Mouse (Mus musculus) cerebellum, adult 9-10 months (tissue): ENCODE data around the gene Zbtb16.
A peak's percentile ranks its signal among the peaks of the same experiment; 100 is the strongest.

Source experiments
- DNase-seq: peaks from one replicate; pipeline ENCODE4 v3.0.0; 2022

Gene Zbtb16

DNA sequence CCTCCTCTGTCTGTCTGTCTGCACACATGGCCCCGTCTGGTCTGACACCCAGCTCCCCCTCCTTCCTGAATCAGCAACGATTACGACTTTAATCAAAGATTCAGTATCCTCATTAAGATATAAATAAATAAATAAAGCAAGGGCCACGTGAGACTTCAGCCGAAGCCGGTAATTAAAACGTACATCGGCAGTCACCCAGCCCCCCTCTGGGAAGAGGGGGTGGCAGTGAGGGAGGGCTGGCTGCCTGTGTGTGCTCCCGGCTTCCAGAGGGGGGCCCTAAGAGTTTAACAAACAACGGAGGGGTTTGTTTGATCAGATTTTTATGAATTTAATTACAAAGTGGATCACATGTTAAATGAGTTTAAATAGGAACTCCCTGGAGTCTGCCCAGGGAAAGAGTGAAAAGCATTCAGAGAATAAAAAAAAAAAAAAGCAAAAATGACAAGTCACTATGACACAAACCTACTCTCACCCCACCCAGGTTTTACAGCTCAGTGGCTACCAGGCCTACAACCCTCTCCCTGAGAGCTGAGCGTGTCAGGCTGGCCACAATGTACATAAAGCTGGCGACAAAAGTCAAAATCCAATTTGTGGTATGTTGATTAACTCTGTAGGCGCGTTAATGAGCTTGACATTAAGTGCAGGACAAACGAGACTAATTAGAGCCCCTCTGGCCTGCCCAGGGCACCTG lies 173.5 kb downstream of the Zbtb16 start:
- DNase-seq = no peak

DNA sequence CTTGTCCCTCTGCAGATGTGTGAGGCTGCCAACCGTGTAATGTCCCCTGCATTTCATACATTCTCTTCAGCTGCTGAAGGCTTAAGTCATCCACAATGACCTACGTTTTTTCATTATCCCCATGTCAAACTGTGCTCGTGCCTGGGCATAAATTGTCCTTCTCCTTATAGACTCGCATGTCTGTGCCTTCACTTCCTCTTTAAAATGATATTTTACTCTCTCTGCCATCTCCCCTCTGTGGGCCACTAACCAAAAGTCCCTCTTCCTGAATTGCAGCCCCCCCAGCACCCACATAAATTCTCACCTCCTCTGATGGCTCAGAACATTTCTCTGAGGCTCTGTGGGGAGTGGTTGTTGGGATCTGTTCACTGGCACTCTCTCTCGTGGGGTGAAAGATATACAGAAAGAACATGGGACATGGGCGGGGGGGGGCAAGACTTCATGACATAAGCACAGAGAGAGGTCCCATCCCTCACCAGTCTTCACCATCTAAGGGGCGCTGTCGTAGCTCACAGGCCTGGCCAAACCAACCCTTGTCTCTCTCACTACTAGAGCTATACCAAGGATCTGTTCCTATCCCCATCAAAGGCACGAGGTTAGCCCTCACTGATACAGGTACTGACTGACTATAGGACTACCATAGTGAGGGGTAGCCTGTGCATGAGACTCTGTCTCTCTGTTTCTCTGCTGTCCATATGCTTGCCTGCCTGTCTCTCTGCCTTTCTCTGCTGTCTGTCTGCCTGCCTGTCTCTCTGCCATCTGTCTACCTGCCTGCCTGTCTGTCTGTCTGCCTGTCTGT lies 174.6 kb downstream of the Zbtb16 start:
- no peak for DNase-seq

DNA sequence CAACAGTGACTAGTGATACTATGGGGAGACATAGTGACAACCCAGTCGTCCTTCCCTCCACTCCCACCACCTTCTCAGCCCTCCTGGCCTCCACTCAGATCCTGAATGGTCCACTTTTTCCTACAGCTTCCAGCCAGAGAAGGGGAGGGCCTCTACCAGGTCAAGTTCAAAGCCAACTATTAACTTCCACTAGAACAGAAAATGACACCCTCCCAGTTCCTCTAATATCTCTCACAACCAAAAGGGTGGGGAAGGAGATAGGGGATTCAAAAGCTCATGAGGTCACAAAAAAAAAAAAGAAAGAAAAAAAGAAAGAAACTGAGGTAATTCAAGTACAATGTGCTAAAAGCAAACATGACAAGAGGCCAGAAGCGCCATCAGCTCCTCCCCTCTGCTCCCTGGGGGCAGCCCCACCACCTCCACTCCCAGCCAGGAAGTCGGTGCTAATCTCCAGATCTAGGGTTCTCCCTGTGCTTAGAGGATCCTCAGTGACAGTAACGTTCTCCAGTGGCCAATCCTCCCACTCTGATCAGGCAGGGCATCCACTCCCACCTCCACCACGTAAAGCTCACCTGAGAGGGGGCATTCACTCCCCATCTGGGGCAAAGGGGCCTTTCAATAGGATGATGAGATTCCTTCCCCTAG lies 180.4 kb downstream of the Zbtb16 start:
- DNase-seq = no peak

DNA sequence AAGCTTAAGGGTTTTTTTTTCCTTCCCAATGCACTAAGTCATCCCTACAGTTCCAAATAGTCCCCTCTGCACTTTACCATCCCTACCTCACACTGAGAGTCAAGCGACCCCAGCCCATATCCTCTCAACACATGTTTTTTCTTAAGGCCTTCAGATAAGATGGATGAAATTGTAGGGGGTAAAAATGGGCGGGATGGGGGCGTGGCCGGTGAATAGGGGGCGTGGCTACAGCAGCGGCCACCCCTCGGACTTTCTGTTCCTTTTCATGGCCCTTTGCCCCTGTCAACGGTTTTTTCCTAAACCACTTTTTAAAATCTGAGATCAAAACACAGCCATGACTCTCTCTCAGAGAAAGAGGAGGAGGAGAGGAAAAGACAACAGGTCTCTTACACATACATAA lies 181.3 kb downstream of the Zbtb16 start:
- DNase-seq = no peak

DNA sequence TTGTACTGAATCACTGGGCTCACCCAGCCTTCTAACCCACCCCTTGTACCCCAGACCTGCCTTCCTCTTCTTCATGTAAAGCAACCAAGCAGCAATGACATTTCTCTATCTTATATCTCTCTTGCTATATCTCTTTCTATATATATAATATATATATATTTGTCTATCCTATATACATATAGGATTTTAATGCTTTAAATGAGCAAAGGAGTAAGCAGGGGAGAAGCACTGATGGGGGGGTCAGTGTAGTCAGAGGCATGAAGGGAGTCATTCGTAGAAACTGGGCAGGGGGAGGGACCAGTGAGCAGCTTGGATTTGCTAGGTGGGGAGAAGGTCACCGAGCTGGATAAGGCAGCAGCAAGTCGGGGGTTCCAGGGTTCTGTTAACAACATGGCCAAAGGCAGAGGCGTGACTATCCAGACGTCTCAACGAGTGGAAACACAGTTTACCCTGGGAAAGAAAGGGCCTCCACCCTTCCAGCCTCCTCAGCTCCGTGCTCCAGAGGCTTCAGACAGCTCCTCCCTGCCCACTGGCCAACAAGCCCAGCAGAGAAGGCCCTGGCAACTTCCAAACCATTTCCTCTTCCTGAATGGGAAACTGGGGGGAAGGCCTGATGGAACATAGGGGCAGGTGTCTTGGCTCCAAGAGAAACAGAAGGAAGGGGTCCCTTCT lies 182.5 kb downstream of the Zbtb16 start:
- DNase-seq = no peak

DNA sequence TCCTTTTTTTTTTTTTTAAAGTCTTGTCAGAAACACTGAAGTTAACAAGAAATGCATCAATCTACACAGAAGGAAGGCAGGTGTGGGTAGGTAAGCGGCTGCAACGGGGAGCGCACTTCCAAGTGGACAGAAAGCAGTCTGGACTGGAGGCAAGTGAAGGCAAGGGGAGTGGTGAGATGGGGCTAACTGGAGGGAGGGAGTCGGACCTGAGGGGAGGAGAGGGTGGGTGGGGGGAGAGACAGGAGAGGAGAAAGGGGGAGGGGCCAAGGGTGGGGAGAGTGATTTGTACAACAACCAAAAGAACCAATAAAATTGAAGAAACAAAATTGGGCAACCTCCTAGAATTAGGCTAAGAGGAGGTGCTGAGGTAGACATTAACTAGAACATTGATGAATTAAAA lies 184.0 kb downstream of the Zbtb16 start:
- no peak for DNase-seq

DNA sequence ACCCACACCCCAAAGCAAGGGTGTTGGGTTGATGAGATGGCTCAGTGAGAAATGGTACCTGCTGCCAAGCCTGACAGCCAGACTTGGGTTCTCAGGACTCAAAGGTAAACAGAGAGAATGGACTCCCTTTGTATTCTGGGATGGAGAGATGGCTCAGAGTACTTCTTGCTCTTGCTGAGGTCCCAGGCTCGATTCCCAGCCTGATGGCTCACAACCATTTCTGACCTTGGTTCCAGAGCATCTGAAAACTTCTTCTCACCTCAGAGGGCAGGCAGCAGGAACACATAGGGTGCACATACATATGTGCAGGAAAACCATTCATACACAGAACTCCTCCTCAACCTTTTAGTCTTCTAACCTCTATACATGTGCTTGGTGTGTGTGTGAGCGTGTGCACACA lies 185.2 kb downstream of the Zbtb16 start:
- DNase-seq = no peak

DNA sequence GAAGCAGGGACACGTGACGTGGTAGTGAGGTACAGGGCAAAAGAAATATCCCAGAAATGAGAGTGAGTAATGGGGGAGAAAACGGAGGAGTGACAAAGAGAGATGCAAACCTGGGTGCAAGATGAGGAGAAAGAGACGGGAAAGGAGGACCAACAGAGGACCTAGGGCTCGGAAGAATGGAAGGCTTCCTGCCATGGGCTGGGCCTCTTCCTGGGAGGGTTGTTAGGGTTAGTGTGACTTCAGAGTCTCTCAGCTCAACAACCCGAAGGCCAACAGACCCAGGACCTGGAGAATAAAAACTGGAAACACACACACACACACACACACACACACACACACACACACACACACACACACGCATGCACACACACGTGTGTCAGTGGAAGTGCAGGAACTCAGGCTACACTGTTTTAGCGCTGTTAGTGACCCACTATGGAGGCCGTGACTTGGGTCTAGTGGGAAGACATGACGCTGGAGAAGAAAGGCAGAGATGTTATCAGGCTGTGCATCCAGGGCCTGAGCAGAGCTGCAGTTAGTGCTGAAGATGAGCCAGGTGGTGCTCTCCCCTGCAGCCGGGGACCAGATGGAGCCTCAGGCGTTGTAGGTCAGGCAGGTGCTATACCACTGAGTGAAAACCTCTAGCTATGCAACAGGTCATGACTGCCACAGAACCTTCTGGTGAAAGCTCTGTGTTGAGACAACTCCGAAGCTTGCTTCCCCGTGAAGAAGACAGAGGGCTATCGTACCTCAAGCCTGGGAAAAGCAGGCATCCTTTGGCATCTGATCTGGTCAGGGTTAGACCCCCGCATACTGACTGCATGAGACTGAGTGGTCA lies 186.0 kb downstream of the Zbtb16 start:
- DNase-seq = peak; percentile 67

DNA sequence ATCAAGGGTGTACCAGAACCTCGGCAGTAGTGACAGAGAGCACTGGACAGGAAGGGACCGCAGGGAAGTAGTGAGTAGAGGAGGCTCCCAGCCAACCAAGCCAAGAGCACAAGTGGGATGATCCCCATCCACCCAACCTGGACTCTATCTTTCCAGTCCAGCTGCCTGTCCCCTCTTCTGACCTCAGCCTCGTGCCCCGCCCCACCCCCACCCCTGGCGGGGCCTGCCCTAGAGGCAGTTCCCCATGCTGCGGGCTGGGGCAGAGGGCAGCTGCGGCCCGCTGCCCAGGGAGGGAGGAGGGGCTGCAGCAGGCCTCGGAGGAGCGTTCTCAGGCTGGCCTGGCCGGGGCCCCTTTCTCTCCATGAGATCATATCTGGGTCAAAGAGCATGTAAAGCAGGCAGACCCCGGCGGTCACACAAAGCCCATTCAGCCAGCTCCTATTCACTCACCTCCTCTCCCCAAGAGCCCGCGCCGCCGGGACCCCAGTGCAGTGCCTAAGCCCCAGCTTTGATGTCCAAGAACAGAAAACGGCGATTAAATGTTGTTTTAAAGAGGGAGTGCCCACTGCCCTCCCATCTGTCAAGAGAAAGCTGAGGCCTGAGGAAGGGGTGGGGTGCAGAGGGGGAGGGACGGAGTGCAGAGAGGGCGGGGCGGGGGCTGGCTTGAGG lies 186.8 kb downstream of the Zbtb16 start:
- no peak for DNase-seq

DNA sequence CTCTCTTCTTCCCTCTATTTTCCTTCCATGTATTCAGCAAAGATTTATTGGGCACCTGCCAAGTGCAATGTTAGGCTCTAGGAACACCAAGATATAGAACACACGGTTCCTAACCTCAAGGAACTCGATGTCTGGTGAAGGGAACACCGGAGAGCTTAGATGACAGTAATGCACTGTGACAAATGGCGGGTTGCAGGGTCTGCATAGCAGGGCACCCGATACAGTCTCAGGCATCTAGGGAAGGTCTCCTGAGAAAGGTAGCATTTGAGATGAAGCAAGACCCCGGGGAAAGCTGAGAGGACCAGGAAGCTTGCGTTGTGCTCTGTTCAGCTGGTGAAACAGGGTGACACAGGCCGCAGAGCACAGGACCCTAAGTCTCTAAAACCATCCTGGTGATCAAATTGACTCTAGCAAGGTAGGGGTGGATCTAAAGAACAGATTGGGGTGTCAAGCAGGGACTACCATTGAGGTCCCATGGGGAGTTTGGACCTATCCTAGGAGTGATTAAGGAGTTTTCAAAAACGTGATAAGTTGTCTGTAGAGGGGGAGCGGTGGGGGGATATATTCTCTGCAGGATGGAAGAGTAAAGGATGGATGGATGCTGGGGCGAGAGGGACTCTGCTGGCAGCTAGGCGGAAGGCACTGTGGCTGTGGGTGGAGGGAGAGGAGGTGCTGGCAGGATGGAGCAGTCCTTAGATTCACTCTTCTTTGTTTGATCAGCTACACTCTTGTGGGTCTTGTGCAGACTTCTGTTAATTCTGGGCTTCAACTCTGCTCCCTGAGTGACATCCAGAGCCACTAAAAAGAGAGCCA lies 187.5 kb downstream of the Zbtb16 start:
- no peak for DNase-seq

DNA sequence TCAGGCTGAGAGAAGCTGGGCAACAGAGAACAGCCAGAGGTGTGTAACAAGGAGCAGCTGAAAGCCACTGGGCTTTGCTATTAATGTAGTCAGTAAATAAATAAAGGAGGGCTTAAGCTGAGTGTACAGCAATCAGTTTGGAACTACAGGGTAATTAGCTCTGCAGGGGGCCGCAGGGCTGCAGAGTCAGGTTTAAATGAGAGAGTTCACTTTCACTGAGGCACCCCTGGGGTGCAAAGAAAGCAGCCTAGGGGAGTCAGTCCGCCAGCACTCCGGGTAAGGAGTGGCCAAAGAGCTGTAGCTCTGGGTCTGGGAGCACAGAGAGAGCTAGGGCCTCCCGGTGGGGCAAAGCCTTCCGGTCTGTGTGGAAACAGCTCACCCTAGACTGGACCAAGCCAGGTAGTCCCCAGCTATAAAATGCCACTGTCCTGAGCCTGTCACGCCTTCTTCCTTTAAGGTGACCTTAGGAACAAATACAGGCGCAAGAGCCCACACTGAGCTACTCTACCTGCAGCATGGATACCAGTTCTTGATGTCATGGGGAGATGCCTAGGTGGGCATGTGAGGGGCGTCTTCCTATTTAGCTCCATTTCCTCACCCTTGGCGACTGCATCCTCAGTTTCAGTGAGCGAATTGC lies 188.3 kb downstream of the Zbtb16 start:
- no peak for DNase-seq

DNA sequence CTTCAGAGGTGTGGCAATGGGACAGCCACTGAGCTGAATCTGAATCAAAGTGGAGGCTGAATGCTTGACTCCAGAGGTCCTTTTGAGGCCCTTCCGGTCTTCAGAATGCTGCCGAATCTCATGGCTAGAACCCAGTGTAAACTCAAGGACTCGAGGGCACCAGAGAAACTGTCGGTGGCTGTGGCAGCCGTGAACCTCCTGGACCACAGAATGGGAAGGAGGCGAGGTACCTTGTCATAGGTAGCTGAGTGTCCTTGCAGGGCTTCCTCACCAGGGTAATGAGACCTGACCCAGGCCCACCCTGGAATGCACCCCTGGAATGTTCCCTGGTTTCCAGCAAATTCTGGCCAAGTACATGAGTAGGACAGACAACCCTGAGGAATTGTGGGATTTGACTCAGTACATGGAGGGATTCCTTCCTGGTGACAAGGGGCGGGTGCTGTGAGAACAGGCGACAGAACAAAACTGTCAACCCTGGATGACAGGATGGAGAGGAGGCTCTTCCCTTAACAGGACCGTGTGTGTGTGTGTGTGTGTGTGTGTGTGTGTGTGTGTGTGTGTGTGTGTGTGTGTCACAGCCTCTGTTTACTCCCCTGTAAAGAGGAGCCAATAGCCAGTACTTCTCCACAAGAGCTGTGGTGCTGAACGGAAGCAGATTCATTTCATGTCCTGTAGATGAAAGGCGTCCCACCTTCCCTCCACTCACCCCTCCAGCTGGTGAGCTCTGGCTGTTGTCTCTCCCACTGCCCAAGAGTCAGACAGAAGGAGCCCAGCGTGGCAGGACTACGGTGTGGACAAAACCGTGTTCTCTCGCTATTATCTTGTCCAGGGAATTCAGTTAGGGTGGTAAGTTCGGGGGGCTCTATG lies 189.0 kb downstream of the Zbtb16 start:
- no peak for DNase-seq

DNA sequence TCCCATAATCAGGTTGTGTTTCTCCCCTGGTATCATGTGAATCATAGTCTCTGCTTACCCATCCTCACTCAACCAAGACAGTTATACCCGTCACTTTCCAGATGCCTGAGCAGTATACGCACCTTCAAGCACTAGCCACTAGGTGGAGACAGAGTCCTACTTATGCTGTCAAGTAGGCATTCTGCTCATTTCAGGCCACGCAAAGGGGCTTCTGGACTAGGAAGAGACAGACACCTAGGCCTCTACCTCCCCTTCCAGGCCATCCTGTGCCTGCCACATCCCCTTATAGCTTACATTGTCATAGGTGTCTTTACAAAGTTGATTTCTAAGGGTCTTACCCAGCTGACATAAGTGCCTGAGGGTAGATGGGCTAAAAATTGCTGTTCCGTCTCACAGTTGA lies 189.8 kb downstream of the Zbtb16 start:
- DNase-seq = peak; percentile 81

DNA sequence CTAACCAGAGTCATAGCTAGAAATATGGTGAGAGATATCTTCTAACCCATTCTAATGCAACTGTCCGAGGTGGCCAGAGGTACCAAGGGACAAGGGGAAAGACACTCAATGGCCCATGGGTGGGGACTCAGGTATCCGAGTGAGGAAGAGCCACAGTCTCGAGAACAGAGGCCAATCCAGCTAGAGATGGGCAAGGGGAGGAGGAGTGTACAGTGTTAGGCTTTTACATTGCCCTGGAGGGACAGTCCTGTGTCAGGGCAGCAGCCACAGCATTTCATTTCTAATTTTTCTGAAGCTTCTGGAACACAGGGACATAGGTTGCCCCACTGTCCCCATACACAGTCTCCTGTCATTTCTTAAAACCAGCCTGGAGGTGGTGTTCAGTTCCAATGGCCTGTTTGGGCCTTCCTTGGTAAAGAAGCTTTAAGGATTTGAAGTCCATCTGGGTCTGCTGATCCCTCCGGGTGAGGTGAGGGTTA lies 190.3 kb downstream of the Zbtb16 start:
- no peak for DNase-seq

DNA sequence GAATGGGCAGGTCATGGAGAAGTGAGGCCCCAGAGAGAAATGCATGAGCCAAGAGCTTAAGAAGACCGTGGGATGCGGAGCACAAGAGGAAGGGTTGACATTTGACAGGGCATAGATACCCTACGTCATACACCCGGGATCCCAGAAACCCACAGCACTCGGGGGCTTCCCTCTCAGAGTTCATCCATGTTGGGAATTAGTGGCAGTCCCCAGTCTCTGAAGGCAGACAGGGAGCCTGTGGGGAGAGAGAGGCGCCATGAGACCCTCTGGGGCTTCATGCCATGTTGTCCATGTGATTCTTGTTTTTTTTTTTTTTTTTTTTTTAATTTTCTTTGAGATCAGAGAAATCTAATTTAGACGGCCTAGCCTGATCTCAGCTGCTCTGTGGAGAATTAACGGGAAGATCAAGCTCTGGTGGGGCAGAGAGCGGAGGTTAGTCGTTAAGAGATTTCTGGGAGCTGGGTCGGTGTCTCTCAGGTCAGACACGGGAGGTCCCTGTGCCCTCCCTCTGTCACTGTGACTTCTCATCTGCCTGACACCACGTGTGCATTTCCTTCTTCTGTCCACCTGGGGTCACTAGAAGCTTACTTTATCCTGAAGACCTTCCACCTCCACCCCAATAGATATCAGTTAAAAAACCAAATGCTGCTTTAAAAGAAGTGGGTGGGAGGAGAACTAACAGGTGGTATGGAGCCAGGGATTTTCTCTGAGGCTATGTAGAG lies 190.9 kb downstream of the Zbtb16 start:
- DNase-seq = peak; percentile 66

DNA sequence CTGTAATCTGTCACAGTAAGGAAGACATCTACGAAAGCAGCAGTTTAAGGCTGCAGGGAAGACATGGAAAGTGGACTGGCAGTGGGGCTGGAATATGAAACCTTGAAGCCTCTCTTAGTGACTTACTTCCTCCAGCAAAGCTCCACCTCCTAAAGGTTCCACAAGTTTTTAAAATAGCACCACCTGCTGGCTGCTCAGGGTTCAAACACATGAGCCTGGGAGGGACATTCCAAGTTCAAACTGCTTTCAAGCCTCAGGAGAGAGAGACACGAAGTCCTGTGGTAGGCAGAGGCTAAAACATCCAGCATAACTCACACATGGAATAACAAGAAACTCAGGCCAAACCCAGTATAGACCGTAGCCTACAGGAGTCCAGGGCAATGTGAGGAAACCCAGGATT lies 191.6 kb downstream of the Zbtb16 start:
- DNase-seq = no peak

DNA sequence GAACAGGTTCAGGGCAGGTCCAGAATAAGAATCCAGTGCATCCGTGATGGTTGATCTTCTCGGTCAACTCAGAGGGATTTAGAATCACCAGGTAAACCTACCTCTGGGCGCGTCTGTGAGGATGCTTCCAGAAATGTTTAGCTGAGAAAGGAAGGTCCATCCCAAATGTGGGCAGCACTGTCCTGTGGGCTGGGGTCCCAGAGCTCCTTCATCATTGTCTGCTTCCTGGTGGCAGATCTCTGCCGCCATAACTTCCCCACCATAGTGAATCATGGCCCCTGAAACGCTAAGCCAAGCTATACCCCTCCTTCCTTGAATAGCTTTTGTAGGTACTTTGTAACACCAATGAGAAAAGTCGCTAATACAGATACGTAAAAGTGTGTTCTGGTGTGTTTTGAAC lies 194.4 kb downstream of the Zbtb16 start:
- DNase-seq = no peak

DNA sequence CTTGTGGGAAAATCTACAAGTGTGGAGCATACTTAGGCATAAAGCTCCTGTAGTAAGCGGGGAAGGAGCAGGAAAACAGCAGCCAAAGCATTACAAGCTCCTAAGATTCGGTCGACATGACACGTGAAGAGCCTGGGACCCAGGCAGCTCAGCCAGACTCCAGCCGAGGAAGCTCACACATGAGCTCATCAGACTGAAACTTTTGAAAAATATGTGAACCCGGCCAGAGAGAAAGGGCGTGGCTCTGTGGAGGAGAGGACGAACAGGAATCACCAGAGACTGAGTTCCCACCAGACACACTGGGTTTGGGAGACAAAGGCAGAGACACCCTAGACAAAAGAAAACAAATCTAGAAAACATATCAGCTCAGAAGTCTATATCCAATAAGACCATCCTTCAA lies 195.1 kb downstream of the Zbtb16 start:
- no peak for DNase-seq
